Mouse (Mus musculus) gastrocnemius, adult 8-10 months (tissue): ENCODE measurements around the gene Spef1. TPM values are rescaled to one million over a fixed set of nuclear protein-coding genes. Genes with fewer than 3 reads are reported as not detected.

Source experiments
- DNase-seq, 2 experiments: peaks; one replicate each; pipeline ENCODE4 v3.0.0; 2022; ENCODE audit warnings: low spot score in 2 of 2
- total RNA-seq, 4 experiments: library from RNA; stranded (reverse); gene quantifications; 2 replicates each; pipeline ENCODE4 v1.2.4; 2022

Spef1 gene
- total RNA-seq, 4 experiments from 2014 or later: 0.94 to 1.7 (median 1.5) TPM

DNA sequence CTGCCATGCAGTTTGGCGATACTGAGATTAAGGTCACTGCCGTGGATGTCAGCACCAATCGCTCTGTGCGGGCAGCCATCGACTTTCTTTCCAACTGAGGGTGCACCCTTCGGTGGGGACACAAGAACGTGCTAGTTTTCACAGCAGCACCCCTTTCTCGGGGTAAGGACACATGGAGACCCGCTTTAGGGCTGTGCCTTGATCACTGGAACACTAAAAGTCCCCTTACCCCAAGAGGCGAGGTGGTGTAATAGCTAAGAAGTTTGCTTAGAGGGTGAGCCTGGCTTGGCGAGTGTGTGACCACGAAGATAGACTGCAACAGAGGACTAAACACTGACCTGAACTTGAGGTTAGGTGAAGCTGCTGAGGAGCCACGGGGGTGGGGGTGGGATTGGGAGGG, 42.0 kb downstream of the Spef1 start:
- DNase-seq: no peak

DNA sequence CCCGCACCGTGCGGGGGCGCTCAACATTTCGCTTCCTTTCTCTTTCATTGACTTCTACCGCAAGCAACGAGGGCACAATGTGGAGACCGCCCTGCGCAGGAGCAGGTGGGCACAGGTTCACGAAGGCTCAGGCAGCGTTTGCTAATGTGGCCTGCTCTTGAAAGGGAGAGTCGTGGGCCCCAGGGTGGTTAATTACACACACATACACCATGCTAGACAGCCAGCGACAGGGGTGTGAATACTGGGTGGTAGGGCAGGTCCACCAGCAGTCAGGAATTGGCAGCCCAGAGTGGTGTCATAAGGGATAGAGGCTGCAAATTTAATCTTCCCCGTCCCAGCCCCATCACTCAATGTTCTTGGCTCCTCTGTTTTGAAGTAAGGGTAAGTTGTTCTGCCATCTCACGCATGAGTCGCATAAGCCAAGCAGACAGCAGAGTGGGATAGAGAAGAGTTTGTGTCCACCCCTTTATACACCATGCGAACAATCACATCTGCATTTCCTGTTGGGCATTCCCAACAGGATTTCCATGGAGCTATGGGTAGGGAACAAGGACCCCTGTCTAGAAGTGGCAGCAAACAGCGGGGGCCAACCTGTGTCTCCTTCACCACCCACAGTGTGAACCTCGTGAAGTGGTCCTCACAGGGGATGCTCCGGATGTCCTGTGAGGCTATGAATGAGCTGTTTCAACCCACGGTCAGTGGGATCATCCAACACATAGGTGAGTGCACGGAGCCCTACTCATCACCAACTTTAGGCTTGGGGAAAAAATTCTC, 43.9 kb downstream of the Spef1 start:
- DNase-seq: no peak

- peak; percentile 72 to 73 for DNase-seq
Measured at GRCm38 (mm10) chr2:131142592-131142991, 44.5 kb downstream of the Spef1 start.

DNA sequence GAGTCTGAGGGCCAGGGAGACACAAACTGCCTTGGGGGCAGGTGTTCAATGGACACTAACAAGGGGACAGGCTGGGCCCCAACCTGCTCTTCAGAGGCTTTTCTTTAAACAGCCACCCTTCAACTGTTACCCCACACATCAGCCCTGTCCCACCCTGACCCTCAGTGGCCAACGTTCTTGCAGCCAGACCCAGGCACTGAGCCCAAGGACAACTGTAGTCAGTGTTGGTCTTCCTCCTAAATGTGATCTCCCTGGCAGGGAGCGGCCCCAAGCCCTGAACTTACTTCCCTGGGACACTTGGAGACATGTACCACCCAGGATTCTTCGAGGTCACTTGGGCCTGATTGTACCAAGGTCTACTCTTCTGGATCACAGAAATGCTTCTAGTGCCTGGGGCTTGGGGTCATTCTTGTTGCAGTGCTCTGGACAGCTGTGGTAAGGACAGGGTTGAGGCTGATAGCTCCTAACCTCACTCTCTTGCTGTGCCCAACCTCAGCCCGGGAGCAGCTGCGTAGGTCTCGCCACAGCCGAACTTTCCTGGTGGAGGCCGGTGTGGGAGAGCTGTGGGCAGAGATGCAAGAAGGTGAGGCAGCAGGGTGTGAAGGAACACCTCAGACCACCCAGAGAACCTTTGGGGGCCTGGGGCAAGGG, 45.6 kb downstream of the Spef1 start:
- DNase-seq: no peak

- no peak for DNase-seq
Measured at GRCm38 (mm10) chr2:131140533-131140905, 46.6 kb downstream of the Spef1 start.

DNA sequence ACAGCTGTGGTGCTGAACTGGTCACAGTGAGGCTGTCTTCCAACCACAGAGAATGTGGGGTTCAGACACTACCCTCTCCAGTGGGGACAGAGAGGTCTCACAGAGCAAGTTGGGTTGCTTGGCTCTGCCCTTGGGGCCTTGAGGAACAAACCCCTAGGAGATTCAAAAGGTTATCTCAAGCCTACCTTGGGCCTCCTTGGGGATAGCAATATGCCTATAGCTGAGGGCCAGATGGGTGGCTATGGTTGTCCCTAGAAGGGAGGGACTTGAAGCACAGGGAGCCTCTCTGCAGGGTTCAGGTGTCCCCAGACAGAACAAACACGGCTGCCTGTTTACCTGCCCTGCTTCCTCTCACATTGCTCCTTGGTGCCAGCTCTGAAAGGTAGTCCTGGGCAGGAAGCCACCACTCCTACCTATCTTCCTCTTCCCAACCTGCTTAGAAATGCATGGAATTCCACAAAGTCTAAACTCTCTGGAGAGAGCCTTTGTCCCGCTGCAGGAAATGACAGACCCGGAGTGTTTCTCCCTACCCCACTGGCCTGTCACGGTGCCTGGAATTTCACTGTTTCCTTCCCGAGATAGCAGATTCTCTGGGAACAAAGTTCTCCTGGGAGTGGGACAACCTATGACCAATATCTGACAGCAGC, 47.1 kb downstream of the Spef1 start:
- DNase-seq: no peak

- no peak for DNase-seq
Measured at GRCm38 (mm10) chr2:131139287-131139686, 47.8 kb downstream of the Spef1 start.

GRCm38 (mm10) chr2:131138760-131139159, 48.3 kb downstream of the Spef1 start:
- DNase-seq: no peak

- peak in 1 of 2 experiments; percentile 0 for DNase-seq
Measured at GRCm38 (mm10) chr2:131138296-131138695, 48.8 kb downstream of the Spef1 start.

GRCm38 (mm10) chr2:131135521-131136139, 51.5 kb downstream of the Spef1 start:
- no peak for DNase-seq

GRCm38 (mm10) chr2:131134826-131135400, 52.2 kb downstream of the Spef1 start:
- no peak for DNase-seq

DNA sequence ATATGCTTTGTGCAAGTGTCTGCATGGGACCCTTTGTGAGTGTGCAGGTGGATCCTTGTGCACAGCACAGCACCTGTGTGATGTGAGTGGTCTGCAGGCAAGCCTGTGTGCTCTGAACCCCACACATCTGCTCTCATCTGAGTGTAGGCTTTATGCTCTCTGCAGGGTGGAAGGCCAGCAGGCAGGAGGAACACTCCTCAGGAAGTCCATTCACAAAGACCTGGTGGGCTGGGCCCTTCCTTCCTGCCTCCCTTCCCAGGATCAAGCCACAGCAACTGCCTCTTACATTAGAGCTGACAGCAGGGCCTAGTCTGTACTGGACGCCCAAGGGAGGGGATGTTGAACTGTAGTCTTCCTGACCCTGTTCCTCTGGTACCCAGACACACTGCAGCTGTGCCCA, 52.7 kb downstream of the Spef1 start:
- no peak for DNase-seq

- DNase-seq: no peak
Measured at GRCm38 (mm10) chr2:131132930-131133547, 54.0 kb downstream of the Spef1 start, which contains the start of gene Gm11037. TSS of gene Gm11037 (plus strand) at chr2:131133497.

DNA sequence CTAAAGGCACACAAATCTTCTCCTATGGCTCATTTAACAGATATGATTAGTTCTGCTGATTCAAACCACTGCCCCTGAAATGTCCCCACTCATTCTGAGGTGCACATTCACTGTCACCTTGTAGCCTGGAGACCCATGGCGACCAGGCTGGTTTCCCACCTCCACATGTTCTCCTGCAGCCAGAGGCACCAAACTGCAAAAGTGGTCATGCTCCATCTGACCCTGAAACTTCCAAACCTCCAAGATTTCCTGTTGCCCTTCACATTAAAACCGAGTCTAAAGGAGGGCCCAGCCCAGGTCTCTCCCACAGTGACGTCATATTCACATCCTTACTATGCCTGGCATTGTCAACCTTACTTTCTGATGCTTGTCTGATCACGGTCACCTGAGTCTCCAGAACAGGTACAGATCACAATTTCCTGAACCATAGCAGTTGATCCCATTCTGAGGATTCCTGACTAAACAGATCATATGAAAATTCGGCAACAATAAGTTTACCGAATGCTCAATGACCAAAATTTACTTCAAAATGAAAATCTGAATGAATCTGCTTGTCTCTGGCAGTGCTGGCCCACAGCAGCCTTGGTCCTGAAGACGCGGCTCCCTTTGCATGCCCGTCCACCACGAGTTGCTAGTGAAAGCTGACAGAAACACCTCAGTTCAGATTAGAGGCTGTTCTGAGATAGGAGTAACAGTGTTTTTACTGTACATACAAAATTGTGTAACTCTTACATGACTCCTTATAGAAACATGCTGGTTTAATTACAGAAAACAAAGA, 54.8 kb downstream of the Spef1 start:
- DNase-seq: no peak

GRCm38 (mm10) chr2:131130849-131131248, 56.2 kb downstream of the Spef1 start:
- no peak for DNase-seq

- DNase-seq: no peak
Measured at GRCm38 (mm10) chr2:131129836-131130235, 57.2 kb downstream of the Spef1 start.

DNA sequence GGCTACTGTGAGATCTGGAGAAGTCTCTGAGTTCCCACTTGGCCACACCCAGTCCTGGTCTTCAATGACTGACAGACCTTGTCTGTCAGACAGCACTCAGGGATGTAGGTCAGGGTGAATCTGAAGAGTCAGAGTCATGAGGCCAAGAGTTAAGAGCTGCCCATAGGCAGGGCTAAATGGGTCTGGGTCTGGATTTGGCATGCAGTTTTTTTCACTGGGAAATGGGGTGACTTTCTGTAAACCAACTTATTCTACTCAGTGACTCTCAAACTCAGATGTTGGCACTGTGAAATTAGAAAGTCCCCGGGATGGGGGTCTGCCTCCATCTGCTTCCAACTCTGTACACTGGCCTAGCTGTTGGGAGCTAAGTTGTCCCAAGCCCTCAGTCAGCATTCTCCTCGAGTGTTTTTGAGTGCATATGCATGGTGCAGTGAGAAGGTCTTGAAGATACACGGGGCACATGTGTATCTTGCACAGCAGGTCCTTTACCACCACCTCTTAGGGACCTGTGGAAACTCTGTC, 58.4 kb downstream of the Spef1 start:
- peak in 1 of 2 experiments; percentile 1 for DNase-seq

DNA sequence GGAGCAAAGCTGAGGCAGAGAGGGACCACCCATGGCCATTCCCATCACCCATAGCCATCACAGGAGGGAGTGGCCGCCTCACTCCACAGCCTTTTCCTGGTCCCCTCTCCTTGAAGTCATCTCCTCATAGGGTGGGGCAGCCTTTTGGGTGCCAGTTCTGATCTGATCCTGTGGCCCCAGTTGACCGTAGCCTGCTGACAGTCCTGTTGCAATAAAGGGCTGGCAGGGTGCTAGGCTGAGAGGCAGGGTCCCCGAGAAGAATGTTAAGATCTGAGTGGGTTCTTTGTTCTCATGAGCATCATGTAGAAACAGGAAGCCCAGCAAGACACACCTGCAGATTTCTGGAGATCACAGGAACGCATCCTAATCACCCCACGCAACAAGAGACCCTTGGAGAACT, 58.9 kb downstream of the Spef1 start:
- DNase-seq: peak in 1 of 2 experiments; percentile 2

- DNase-seq: peak; percentile 12 to 50
Measured at GRCm38 (mm10) chr2:131127161-131127730, 59.8 kb downstream of the Spef1 start, which contains the start of gene Hspa12b. TSS of gene Hspa12b (plus strand) at chr2:131127280.
